Mouse (Mus musculus) cerebellum, postnatal 4 days (tissue): ENCODE measurements around the gene D930007J09Rik.
A peak's percentile ranks its signal among the peaks of the same experiment; 100 is the strongest.

Experiments
- DNase-seq, 2 experiments: peaks; one replicate each; pipeline ENCODE4 v3.0.0; 2022; ENCODE audit warnings: low spot score in 2 of 2, mixed read lengths in 1 of 2

Gene D930007J09Rik

GRCm38 (mm10) chr13:32819926-32820325, 17.3 kb upstream of the D930007J09Rik start:
- DNase-seq = no peak

- DNase-seq = no peak
Measured at GRCm38 (mm10) chr13:32819241-32819640, 16.6 kb upstream of the D930007J09Rik start.

- no peak for DNase-seq
Measured at GRCm38 (mm10) chr13:32807624-32808023, 5.0 kb upstream of the D930007J09Rik start.

DNA sequence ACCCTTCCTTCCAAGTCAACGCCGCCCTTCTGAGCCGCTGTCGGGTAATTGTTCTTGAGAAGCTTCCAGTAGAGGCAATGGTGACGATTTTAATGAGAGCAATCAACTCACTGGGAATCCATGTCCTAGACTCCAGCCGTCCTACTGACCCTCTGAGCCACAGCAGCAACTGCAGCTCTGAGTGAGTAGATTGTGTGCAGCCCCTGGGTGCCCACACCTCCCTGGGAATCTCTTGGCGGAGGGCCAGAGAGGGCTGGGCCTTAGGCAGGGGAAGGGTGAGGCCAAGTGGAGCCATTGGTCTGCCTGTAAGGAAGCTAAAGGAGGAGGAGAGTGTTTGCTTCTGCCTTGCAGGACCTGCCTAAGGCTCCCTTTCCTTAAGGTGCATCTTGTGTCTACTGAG, 4.2 kb upstream of the D930007J09Rik start:
- DNase-seq = no peak

- no peak for DNase-seq
Measured at GRCm38 (mm10) chr13:32803701-32804345, 1.2 kb upstream of the D930007J09Rik start.

DNA sequence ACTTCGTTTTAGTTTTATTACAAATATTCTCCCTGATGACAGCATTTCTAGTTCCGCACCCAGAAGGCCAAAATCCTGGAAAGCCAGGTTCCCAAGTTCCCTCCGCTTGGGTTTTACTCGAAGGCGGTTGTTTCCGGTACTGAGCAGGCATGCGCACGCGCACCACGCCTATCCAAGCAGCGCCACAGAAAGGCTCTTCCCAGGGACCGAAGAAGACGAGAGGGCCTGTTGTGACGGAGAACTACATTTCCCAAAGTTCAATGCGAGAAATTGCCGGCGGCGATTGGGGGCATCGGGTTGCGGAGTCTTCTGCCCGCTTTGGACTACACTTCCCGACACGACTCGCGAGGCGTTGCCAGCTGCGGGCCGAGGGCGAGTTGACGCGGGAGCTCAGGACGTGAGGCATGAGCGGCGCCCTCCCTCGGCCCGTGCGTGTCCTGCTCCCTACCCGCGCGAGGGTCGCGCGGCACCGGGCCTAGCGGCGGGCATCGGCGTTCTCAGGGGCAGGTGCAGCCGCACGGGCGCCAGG, 892 bp downstream of the D930007J09Rik start, which contains the start of gene Wrnip1:
Gene Wrnip1, plus strand, starts transcription at position 346 of the 529 bp plus-strand sequence.
- peak; percentile 94 to 97 for DNase-seq

DNA sequence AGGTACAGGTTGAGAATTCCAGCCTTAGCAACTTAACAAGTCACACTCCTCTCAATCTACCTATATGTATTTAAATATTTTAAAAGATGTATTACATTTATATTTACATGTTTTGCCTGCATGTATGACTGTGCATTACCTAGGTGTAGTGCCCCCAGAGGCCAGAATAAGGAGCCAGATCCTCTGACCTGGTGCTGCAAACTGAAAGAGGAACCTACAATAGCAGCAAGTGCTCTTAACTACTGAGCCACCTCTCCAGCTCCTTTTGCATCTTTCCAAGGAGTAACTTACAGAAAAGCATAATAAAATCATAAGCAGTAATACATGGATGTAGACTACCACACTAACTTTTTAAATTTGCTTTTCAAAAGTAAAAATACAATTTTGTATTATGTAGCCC, 1.8 kb downstream of the D930007J09Rik start:
- DNase-seq = no peak

- no peak for DNase-seq
Measured at GRCm38 (mm10) chr13:32799131-32799530, 3.5 kb downstream of the D930007J09Rik start.

- DNase-seq = no peak
Measured at GRCm38 (mm10) chr13:32797085-32797484, 5.6 kb downstream of the D930007J09Rik start.

GRCm38 (mm10) chr13:32795166-32795565, 7.5 kb downstream of the D930007J09Rik start:
- DNase-seq = no peak

- no peak for DNase-seq
Measured at GRCm38 (mm10) chr13:32794619-32795018, 8.0 kb downstream of the D930007J09Rik start.

DNA sequence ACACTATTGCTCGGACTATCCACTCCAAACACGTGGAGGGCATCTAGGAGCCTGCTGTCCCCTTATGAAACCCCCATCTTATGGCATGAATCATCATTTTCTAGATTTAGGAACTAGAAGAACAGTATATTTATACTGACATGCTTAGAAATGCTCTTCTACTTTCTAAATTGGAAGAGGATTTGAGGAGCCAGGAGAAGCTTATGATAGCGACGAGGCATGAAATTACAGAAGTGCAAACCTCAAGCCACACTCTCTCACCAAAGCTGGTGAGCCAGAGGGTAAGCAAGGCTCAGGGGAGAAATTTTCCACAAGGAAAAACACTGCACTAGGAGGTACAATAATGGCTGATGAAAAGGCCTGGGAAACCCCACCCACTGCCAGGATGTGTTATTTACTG, 12.9 kb downstream of the D930007J09Rik start:
- no peak for DNase-seq

- DNase-seq = no peak
Measured at GRCm38 (mm10) chr13:32787584-32787983, 15.1 kb downstream of the D930007J09Rik start.

- no peak for DNase-seq
Measured at GRCm38 (mm10) chr13:32783816-32784215, 18.8 kb downstream of the D930007J09Rik start, which contains the start of gene Mylk4. Gene Mylk4, minus strand, starts transcription at chr13:32783954.

DNA sequence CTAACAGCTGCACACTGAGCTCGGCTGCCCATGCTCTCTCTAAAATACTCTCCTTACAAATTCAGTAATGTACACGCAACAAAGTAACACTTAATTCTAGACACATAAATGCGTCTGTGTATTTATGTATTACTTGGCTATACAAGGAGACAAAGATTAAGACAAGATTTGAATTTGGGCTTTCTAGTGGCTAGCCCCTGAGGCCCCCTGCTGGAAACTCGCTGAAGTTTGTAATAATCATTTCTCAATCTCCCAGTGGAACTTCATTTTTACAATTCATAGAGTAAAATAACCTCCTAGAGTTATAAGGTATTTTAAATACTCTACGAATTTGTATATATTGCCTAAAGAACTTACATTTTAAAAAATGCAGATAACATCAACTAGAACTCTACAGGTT, 19.6 kb downstream of the D930007J09Rik start:
- DNase-seq = no peak

- no peak for DNase-seq
Measured at GRCm38 (mm10) chr13:32778861-32779260, 23.8 kb downstream of the D930007J09Rik start.

DNA sequence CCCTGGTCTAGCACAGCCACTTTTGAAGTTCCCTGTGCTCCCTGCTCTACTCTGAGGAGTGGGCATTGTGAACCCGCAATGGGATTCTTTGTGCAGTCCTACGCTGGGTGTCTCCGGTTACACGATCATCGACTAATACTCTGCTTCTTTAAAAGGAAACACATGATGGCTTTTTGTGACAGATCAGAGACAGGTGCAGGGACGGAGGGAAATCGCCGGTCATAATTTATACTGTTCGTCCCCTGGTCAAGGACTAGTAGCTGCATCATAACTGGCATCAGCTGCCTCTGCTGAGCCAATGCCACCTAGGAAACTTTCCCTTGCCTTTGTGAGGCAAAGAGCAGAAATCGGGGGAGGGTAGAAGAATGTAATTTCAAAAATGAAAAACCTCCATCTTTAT, 26.3 kb downstream of the D930007J09Rik start:
- DNase-seq = no peak

DNA sequence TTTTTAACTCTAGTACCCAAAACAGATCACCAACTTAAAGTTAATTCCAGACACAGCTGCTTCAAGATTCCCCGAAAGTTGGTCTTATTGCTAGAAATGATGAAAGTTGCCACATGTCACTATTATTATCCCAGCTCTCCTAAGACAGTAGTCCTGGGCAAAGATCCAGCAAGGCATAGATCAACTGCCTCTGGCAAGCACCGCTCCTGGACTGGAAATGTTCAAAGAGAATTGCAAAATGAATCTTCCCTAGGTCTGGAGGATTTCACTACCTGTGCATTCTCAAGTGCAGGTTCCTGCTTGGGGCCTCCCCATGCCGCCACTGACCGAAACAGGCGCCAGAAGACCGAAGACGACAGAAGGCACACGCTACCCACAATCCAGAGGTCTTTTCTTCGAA, 26.8 kb downstream of the D930007J09Rik start:
- no peak for DNase-seq

DNA sequence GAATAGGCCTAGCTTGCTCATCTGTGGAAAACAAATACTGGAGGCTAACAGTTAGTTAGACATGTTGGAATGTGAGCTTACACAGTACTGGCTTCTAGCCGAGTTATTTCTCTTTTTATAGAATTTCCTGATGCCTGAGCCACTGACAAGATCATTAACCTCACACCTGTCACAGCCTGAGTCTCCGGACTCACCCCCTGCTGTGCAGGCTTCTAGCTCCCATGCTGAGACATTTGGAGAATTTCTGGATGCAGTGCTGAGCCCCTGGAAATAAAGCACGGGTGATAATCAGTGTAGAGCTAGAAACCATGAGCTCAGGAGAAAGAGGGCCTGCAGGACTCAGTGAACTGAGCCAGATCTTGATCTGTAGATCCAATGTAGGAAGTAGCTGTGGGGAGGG, 32.7 kb downstream of the D930007J09Rik start:
- DNase-seq = no peak

GRCm38 (mm10) chr13:32768104-32768503, 34.5 kb downstream of the D930007J09Rik start:
- DNase-seq = peak in 1 of 2 experiments; percentile 15

- DNase-seq = no peak
Measured at GRCm38 (mm10) chr13:32764448-32764847, 38.2 kb downstream of the D930007J09Rik start.

- no peak for DNase-seq
Measured at GRCm38 (mm10) chr13:32763141-32763540, 39.5 kb downstream of the D930007J09Rik start.

DNA sequence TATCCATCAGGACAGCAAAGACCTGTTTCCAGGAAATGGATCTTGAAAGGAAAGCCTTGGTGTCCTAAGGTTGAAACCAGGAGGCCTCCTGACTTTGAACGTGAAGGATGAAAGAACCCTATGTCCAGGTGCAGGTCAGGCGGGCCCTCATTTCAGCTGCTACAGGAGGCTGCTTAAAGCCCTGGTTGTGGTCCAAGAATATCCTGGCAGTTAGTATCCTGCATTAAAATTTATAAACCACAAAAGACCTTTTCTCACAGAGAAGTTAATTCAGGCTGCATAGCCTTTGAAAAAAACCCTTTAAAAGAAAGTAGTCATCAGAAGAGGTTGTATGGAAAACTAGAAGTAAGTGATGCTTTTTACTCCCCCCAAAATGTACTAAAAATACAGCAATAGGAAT, 41.9 kb downstream of the D930007J09Rik start:
- DNase-seq = no peak

- DNase-seq = no peak
Measured at GRCm38 (mm10) chr13:32759036-32759435, 43.6 kb downstream of the D930007J09Rik start.
